Mouse (Mus musculus): ENCODE data around the gene Dmc1.

The Dmc1 gene

DNA sequence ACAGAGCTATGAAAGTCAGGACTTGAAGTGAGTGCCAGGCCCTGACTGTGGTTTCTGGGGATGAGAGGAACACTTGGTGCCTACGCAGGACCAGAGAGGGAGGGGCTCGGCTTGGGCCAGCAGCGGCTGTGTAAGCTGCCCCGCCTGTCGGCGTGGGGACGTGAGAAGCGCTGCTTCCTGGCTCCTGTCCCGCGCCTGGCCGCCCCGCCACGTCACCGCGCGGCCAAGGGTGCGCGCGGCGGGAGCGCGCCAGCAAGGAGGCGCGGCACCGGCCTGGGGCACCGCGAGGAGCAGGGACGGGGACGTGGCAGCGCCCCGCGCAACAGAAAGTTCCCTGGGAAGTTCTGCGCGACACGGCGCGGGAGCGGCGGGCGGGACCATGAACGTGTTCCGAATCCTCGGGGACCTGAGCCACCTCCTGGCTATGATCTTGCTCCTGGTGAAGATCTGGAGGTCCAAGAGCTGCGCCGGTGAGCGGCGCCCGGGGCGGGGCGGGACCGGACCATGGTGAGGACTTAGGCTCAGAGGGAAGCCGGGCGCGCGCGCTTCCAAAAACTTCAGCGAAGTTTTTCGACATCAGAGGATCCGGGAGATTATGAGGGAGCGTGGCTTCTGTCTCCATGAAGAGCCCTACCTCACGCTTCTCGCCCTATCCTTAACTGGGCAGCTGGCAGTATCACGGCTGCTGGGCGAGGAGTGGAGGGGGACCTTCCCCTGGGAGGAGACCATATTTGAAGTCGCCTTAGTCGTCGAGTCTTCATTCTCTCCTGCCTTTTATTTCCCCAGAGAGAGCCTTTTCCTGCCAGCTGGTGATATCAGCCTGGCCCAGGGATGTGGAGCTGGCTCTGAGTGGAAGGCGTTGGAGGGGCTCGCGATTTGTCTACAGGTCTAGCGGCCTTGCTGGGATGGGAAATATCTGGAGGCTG is 88.5 kb downstream of the Dmc1 start, which contains the start of gene Kdelr3:
Gene Kdelr3, plus strand, starts transcription at position 241 of the 926 bp plus-strand sequence.
- DNase-seq (ENCODE audit: extremely low read depth, low read depth, low spot score): no peak

DNA sequence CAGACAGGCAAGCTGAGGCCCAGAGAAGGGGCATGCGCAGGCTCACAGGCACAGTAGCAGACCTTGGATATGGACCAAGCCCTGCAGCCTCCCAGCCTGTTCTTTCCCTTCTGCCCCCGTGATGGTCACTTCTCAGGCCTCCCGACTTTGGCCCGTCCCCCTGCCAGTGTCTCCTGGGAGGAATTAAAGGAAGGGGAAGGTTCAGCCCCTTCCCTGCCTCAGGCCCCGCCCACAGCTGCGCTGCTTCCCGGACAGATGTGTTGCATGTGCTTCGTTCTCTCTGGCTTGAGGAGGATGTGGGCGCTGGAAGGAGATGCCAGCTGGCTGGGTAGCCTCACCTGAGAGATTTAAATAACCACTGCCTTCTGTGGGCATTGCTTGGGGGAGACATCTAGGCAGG is 91.0 kb downstream of the Dmc1 start:
- no peak for DNase-seq (ENCODE audit: extremely low read depth, low read depth, low spot score)

DNA sequence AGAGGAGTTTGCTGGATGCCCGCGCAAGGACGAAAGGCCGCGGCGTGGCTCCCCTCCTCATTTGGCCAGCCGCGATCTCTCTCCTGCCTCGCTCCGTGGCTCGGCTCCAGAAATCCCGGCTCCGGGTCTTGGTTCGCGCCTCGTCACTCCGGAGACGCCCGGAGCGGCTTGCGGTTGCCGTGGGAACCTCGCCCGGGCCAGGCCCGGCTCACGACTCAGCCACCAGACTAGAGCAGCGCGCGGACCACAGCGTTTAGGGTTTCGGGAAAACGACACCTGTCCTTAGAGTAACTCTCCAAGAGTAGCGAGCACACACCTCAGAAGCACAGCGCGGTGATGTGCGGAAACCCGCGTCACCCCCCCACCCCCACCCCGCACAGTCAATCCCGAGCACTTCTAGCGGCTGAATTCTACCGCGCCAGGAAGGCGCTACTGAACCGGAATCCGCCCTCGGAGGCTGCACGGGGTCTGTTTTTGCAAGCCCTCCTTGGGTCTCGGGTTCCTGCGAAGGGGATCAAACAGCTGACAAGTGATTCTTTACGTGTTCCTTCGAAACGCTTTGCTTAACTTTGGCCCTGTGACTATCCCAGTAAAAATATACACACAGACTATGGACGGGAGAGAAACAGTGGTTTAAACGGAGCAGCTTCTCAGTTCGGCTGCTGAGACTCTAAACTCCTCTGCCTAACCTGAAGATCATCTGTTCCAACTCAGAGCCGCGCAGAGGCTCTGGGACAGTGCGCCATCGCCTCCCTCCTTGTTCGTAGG is 93.2 kb downstream of the Dmc1 start:
- no peak for DNase-seq (ENCODE audit: extremely low read depth, low read depth, low spot score)

All from fat pad, adult 2 months (tissue).